Mouse (Mus musculus) cerebellum, adult (tissue): ENCODE results near the gene Adcy5.
A peak's percentile ranks its signal among the peaks of the same experiment; 100 is the strongest.

Experiments
- ATAC-seq: cut with Nextera tagmentation; 2 replicates; pipeline ENCODE4 v1.9.2; 2017; ENCODE audit warnings: mild to moderate bottlenecking, moderate library complexity, mixed read lengths; ENCODE audit not compliant: insufficient number of reproducible peaks, low FRiP score, low TSS enrichment

Adcy5 gene

DNA sequence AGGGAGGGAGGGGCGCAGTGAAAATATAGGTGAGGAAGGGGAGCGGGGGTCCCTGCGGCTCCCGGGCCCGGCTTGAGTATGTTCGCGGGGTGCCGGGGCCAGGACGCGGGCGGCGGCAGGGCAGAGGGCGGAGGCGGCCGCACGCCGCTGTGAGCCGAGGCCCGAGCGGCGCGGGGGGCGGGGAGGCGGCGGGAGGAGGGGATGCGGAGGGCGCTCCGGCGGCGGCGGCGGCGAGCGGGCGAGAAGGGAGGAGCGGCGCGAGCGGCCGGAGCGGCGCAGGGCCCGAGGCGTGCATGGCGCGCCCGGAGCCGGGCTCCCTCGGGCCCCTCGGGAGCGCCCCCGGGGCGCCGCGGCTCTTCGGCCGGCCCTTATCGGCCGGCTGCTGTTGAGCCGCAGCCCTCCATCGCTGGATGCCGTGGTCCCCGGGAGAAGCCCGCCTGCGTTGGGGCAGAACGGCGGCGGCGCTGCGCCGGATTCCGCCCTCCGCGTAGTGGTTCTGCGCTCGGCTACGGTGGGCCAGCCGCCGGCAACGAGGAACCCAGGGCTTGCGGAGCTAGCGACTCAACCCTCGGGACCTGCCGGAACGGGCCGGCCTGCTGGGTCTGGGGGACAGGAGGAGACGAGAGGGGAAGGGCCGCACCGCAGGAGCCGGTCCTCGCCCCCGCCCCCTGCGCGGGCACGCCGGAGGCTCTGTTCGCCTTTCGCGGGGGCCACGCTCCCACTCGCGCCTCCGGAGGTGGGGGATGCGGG is at the start of gene Adcy5:
Gene Adcy5, plus strand, starts transcription at position 237 of the 750 bp plus-strand sequence.
- ATAC-seq, result peak; percentile 62

- no peak for ATAC-seq
Measured at GRCm38 (mm10) chr16:35107985-35108384, 46.7 kb upstream of the Adcy5 start.

GRCm38 (mm10) chr16:35109156-35109555 is 45.5 kb upstream of the Adcy5 start:
- no peak for ATAC-seq

DNA sequence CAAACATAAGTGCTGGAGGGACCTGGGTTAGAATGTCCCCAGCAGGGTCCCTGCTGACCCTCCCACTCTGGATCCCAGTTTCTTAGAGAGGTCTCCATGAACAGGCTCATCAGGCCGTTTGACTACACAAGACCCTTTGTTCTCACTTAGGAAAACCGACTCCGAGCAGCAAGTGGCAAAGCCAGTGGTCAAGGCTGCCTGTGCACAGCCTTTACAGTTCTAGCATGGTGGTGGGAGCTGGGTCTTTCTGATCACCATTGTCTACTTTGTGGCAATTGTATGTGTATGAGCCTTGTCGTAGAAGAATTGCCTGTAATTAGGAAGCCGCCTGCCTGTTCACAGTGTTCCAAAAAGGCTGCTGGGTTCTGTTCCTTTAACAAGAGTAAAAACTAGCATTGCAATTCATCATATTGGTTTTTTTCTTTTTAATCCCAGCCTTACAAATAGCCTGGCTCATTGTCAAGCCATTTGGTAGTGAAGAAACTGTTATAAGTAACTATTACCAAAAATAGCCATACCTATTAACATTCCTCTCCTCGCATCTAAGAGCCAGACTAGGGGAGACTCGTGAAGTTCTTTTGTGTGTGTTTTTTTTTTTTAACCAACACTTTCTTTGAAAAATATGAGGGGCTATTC is 44.9 kb upstream of the Adcy5 start:
- no peak for ATAC-seq

DNA sequence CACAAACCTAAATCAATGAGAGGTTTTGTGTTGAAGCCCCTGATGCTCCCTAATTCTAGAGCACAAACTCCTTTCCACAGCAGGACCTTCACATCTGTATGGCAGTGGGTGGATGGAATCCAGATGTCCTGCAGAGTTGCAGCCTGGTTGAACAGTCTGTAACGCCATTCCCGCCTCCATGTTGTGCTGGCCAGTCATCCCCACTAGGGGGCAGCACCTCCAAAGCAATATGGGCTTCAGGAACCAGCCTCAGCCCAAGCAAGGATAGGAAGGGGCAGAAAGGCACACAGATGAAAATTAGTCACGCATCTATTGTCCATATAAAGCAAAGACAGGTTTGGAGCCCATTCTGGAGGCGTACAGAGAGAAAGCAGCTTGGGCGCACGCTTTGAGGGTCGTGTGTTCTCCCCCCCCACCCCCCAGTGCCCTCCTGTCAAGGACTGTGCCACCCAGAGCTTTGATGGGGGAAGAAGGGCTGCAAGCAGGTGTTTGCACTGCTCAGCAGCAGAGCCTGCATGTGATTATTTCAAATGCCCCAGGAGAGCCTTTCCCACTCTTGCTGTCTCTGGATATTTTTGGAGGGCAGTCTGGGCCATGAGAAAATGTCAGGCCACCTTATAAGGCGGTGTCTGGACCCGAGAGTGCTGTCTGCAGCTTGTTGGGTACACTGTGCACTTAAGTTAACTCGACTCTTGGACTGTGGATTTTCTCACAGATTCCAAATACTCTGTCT is 44.1 kb upstream of the Adcy5 start:
- peak; percentile 80 for ATAC-seq

DNA sequence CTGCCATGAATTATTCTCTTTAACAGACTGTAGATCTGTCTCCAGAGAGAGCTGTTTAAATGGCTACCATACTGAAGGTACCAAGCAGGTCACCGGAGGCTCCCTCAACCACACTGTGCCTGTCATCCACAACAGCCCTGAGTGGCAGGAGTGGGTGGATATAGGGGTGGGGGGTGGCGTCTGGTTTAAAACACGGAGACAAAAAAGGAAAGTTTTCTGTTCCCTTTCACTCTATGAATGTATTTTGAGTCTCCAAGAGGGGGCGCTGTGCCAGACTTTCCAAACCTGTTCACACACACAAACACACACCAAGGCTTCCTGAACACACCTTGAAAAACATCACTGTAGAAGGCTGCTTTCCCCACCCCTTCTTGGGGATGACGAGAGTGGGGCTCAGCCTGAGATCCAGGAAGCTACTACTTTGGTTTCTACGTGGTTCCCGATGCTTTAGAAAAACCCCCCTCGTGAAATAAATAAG is 43.5 kb upstream of the Adcy5 start:
- 0 out of 2 replicates have a peak, but pooled peaks have one; percentile 9 for ATAC-seq

- no peak for ATAC-seq
Measured at GRCm38 (mm10) chr16:35113496-35113895, 41.2 kb upstream of the Adcy5 start.

DNA sequence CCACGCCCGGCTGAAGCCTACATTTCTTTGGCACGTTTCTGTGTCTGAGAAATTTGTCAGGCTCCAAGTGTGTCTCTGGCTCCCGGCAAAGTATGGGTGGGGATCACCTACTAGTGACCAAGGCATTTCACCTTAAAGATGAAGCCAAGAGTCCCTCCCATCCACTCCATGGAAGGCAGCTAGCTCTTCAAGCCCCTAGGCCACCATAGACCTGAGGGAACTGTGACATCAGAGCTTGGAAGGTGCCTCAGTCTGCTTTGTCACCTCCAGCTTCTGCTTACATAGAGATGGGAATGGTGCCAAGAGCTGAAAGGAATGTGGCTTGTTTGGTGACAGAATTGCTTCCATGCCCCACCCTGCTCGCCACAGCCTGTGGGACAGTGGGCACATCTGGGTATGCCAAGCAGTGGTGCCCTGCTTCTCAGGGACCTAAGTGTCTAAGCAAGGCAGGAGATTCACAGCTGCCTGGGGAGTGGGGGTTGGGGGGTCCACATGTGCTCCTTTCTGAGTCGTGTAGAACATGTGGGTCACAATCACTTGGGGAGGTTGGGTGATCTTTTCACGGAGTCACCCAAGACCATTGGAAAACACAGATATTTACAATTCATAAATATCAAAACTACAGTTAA is 38.2 kb upstream of the Adcy5 start:
- ATAC-seq, result no peak

DNA sequence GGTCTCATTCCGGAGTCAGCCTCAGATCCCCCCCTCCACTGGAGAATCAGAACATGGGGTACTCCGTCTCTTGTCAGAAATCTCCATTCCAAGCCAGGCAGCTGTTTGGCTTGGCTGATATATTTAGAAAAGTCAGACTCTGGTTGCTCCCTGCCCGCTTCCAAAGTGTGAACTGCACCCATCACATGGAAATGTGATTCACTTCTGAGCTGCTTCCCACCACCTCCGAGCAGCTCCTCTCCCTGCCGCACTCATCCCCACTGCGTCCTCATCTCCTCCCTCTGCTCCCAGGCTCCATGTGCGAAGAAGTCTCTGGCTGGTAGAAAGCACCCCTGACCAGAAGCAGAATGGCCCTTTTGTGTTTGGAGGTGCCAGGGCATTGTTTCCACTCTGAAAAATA is 37.2 kb upstream of the Adcy5 start:
- ATAC-seq, result no peak

DNA sequence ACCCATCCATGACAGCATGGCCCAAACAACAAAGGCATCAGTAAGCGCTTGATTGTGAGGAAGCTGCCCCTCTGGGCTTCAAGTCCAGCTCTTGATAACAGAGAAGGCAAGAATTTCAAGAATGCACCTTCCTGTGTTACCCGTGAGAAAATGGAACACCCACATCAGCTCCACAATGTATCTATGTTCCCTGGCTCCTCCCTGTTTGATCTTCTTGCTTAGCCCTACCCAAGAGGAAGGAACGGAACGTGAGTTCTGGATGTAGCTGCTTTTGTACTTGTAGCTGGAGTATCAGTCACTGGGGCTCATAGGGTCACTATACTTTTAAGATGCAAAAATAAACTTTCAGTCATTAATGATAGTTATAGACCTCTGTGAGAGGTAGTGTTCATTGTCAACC is 34.1 kb upstream of the Adcy5 start:
- ATAC-seq, result no peak

GRCm38 (mm10) chr16:35127270-35127669 is 27.4 kb upstream of the Adcy5 start:
- ATAC-seq, result no peak

- ATAC-seq, result no peak
Measured at GRCm38 (mm10) chr16:35130172-35130571, 24.5 kb upstream of the Adcy5 start.

DNA sequence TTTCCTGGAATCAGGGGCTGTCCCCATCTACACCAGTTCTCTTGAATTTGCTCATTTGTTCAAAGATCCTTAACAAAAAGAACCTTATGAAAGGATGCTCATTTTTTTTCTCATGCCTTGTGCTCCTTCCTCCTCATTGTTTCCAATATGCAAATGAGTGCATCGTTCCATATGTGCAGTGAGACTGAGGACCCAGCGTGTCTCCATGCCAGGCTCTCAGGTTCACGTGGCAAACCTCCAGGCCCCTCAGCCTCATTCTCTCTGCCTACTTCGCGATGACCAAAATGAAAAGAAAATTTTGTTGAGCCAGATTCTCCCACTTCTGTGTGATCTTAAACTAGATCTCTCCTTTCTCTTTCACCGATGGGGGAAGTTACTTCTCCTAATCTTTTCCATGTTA is 15.3 kb upstream of the Adcy5 start:
- no peak for ATAC-seq

DNA sequence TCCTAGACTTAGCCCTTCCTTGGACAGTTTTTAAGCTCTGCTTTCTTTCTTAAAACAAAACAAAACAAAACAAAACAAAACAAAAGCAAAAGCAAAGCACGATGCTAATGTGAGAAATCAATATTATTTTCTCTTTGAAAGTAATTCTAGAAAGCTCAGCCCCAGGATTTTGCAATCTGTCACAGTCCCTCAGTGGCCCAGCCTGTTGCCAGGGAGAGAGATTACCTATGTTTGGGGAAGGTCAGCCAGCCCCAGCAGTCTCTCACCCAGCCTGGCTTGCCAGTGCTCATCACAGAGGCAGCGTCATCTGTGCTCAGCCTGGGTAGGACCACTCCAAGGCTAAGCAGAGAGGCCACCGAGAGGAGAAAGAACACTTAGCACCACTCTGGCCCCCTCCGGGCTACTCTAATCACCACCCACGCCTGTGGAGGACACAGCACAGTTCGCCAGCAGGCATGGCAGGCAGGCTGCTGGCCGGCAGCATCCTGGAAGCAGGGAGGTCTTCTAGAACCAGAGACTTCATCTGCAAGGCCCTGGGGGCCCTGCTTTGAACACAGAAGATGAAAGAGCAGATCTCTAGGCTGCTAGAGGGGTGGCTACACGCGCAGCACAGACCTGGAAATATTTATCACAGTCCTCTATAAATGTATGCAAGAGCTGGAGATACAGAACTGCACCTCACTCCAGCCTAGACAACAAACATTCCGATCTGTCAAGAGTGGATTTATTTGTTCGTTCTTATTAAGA is 14.6 kb upstream of the Adcy5 start:
- ATAC-seq, result peak; percentile 72

DNA sequence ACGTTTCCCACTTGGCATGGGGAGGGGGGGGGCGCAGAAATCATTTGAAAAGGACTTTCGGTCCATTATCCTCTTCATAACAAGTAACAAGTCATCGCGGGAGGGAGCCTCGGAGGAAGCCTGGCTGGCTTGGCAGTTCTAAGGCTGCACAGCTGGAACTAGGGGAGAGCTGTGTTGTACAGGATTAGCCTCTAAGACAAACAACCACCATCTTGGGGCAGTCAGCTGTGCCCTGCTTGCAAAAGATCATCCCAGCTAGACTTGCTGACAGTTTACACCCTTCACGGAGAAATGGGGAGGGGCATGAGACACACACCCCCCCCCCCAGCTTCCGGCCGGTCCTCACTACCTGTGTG is 14.1 kb upstream of the Adcy5 start:
- ATAC-seq, result no peak

DNA sequence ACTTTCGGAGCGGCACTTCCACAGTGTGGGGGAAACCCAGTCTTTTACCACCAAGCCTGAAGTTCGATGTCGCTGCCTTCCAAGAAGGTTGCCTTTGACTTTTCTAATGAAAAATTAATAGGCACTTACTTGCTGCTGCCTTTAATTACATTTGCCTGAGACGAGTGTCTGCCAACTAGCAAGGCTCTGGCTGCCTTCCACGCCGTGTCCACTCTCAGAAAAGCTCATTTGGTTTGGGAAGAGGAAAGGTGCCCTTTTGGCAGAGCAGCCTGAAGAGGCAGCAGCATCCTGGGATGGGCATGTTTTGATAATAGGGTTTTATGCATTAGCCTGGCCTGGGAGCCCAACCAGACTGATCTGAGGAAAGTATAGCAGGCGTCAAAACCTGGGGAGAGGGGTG is 12.8 kb upstream of the Adcy5 start:
- peak; percentile 43; the same call in 1 of the 2 replicates for ATAC-seq

DNA sequence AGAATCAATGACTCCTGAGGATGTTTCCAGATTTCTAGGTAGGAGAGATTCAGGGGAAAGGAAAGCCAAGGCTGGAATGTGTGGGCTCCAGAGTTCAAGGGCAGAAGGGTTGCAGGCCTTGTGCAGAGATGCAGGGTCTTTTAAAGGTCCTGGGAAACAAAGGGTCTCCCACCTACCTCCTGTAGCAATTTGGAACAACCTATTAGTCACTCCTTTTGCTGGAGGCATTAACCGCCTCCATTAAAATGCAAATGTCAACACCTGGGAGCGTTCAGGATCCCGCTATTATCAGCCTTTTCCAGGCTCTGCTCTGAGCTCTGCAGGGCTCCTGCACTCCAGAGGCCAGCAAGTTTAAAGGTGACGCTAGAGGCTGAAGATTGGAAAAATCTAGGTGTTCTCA is 8.5 kb upstream of the Adcy5 start:
- ATAC-seq, result no peak

GRCm38 (mm10) chr16:35153146-35153755 is 1.4 kb upstream of the Adcy5 start:
- no peak for ATAC-seq

DNA sequence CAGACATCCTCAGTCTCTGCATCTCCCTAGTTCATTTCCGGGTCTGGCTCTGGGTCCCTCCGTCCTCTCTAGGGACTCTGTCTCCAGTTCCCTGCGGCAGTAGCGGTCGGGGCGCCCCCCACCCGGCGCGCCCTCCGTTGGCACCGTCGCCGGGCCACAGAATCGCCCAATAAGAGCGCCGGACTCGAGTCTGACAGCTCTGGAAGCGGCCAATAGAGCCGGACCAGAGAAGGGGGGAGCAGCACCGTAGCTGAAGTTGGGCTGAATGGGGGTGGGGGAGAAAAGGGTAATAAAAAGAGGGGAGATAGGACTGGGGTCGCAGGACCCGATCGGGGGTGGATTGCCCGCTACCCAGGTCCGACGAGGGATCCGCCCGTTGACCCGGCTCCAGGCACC is 434 bp upstream of the Adcy5 start:
- peak; percentile 67 for ATAC-seq
